Mouse (Mus musculus) midbrain, postnatal 0 days (tissue): ENCODE data around the gene 6030452D12Rik. TPM values are rescaled to one million over a fixed set of nuclear protein-coding genes. Genes with fewer than 3 reads are reported as not detected.

Experiments used
- ATAC-seq: fragments of 200-750 bp; cut with Nextera tagmentation; 2 replicates; pipeline ENCODE4 v1.8.0; 2017; ENCODE audit warnings: moderate number of reproducible peaks, mild to moderate bottlenecking, moderate TSS enrichment, moderate library complexity; ENCODE audit not compliant: low FRiP score
- DNase-seq: peaks from one replicate; pipeline ENCODE4 v3.0.0-alpha.2; 2015; ENCODE audit warnings: low spot score
- H3K27ac ChIP-seq: fragments of 300-500 bp; sonication (generic); 2 replicates; pipeline ENCODE4 v1.5.1; 2014; ENCODE audit warnings: low read depth, mild to moderate bottlenecking, low read length, mixed read lengths
- H3K27me3 ChIP-seq: fragments of 300-500 bp; sonication (generic); 2 replicates; pipeline ENCODE4 v1.6.1; 2014; ENCODE audit warnings: low read length, control low read depth, mixed read lengths; ENCODE audit not compliant: insufficient read depth
- H3K36me3 ChIP-seq: fragments of 300-500 bp; sonication (generic); 2 replicates; pipeline ENCODE4 v1.6.1; 2014; ENCODE audit warnings: low read length, control low read depth, mixed read lengths; ENCODE audit not compliant: insufficient read depth
- H3K4me1 ChIP-seq: fragments of 300-500 bp; sonication (generic); 2 replicates; pipeline ENCODE4 v1.6.1; 2014; ENCODE audit warnings: mild to moderate bottlenecking, control low read depth, antibody characterized with exemption, low read length, mixed read lengths; ENCODE audit not compliant: insufficient read depth
- H3K4me2 ChIP-seq: fragments of 300-500 bp; sonication (generic); 2 replicates; pipeline ENCODE4 v1.6.1; 2014; ENCODE audit warnings: low read depth, mild to moderate bottlenecking, low read length, mixed read lengths; ENCODE audit not compliant: poor library complexity, severe bottlenecking
- H3K4me3 ChIP-seq: fragments of 300-500 bp; sonication (generic); 2 replicates; pipeline ENCODE4 v1.5.1; 2014; ENCODE audit warnings: low read depth, mild to moderate bottlenecking, low read length, moderate library complexity
- H3K9ac ChIP-seq: fragments of 300-500 bp; sonication (generic); replicated peaks from 2 replicates; pipeline ENCODE4 v1.6.1; 2014; ENCODE audit warnings: mild to moderate bottlenecking, low read length, moderate library complexity, mixed read lengths; ENCODE audit not compliant: poor library complexity, severe bottlenecking
- H3K9me3 ChIP-seq: fragments of 300-500 bp; sonication (generic); 2 replicates; pipeline ENCODE4 v1.6.1; 2016; ENCODE audit warnings: low read length, control low read depth
- CTCF ChIP-seq: IDR thresholded peaks from 2 replicates; pipeline ENCODE4 v1.5.1; 2016; ENCODE audit warnings: antibody characterized with exemption, mild to moderate bottlenecking
- WGBS: fragments of 180-500 bp; shearing (Covaris S2); extraction: QIAGEN DNeasy Blood & Tissue Kit; methylation state at CpG from one replicate; pipeline ENCODE4 v1.1.7; 2014; 5-methylcytosine and 5-hydroxymethylcytosine counted together
- polyA plus RNA-seq: library from polyadenylated mRNA; unstranded; fragments of >200 nt; fragmentation: Nextera tagmentation; extraction: Ambion mirVana; gene quantifications from 2 replicates; pipeline ENCODE4 v1.2.1, GENCODE M21; 2015
- total RNA-seq: library from RNA; depleted of rRNA; stranded (reverse); fragments of >200 nt; gene quantifications from 2 replicates; pipeline ENCODE4 v1.2.3, GENCODE M21; 2014; rRNA removed

6030452D12Rik gene
- total and polyA plus RNA-seq, 2 experiments from 2014 or later: not detected

DNA sequence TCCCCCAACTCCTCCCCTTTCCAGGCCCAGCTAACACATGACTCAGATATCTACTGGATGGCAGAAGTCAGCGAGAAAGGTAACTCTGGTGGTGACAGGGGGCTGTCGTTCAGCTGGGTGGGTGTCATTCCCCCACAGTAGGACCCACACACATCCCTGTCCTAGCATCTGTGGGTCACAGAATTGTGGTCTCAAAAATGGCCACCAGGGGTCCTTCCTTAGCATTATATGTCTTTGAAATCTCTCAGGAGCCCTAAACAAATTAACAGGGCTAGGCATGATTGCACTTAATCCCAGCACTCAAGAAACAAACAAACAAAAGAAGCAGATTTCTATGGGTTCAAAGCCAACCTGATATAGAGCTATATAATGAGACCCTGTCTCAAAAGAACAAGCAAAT is 44.8 kb downstream of the 6030452D12Rik start:
- ATAC-seq: no peak
- no peak overlapping the region for H3K9ac ChIP-seq
- no peaks in the 10 kb centered on the region for H3K4me1 ChIP-seq
- no peaks in the 10 kb centered on the region for H3K27me3 ChIP-seq
- DNase-seq: no peak
- no peaks in the 10 kb centered on the region for H3K36me3 ChIP-seq
- no peak overlapping the region for H3K4me3 ChIP-seq
- WGBS: 85% methylated on average over 2 of the region's 2 CpGs
- H3K9me3 ChIP-seq: no peaks in the 10 kb centered on the region
- H3K27ac ChIP-seq: no peak overlapping the region
- no peak overlapping the region for H3K4me2 ChIP-seq
- TF ChIP-seq CTCF: no peak

- ATAC-seq: no peak
- TF ChIP-seq CTCF: no peak
Measured at GRCm38 (mm10) chr8:106546746-106547145, 46.4 kb downstream of the 6030452D12Rik start.

GRCm38 (mm10) chr8:106548366-106548936 is 48.1 kb downstream of the 6030452D12Rik start:
- 87% methylated on average over 10 of the region's 10 CpGs for WGBS
- no peaks in the 10 kb centered on the region for H3K27me3 ChIP-seq
- no peak overlapping the region for H3K27ac ChIP-seq
- ATAC-seq: no peak
- no peak for DNase-seq
- H3K36me3 ChIP-seq: no peaks in the 10 kb centered on the region
- H3K4me1 ChIP-seq: no peaks in the 10 kb centered on the region
- TF ChIP-seq CTCF: no peak
- H3K9me3 ChIP-seq: no peaks in the 10 kb centered on the region
- no peak overlapping the region for H3K4me2 ChIP-seq
- no peak overlapping the region for H3K9ac ChIP-seq
- H3K4me3 ChIP-seq: no peak overlapping the region

More at GRCm38 (mm10) chr8:106546746-106547145, 46.4 kb downstream of the 6030452D12Rik start:
- Histone ChIP-seq H3K27me3 (no peaks in the 10 kb centered on the region), H3K27ac (no peak overlapping the region), H3K9ac (no peak overlapping the region), H3K9me3 (no peaks in the 10 kb centered on the region), H3K36me3 (no peaks in the 10 kb centered on the region), H3K4me2 (no peak overlapping the region), H3K4me3 (no peak overlapping the region), H3K4me1 (no peaks in the 10 kb centered on the region)
- WGBS: 92% methylated on average over 7 of the region's 7 CpGs
- no peak for DNase-seq

DNA sequence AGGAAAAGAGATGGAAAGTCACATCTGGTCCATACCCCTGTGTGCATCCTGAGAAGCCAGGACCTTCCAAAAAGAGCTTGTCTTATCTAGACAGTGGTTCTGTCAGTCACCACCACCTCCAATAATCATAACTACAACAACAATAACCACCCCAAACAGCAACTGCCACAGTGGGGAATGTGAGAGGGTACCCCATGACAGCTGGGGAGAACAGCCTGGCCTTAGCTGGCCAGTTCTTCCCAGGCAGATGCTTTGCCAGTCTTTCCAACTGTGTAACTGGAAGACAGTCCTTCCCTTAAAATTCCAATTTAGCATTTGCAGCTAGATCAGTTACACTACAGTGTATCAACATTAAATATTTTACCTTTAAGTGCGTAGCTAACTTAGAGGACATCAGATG is 50.6 kb downstream of the 6030452D12Rik start:
- ATAC-seq: no peak
- TF ChIP-seq CTCF: no peak
- 97% methylated on average over 1 of the region's 1 CpGs for WGBS
- no peak overlapping the region for H3K9ac ChIP-seq
- H3K27me3 ChIP-seq: no peaks in the 10 kb centered on the region
- H3K4me1 ChIP-seq: no peaks in the 10 kb centered on the region
- H3K4me2 ChIP-seq: no peak overlapping the region
- no peak overlapping the region for H3K27ac ChIP-seq
- no peak for DNase-seq
- H3K9me3 ChIP-seq: no peaks in the 10 kb centered on the region
- H3K36me3 ChIP-seq: no peaks in the 10 kb centered on the region
- H3K4me3 ChIP-seq: no peak overlapping the region

- H3K9ac ChIP-seq: no peak overlapping the region
- H3K4me2 ChIP-seq: no peak overlapping the region
- DNase-seq: no peak
- no peaks in the 10 kb centered on the region for H3K27me3 ChIP-seq
- ATAC-seq: no peak
- no peaks in the 10 kb centered on the region for H3K36me3 ChIP-seq
- TF ChIP-seq CTCF: no peak
- H3K4me3 ChIP-seq: no peak overlapping the region
- no peaks in the 10 kb centered on the region for H3K9me3 ChIP-seq
- H3K27ac ChIP-seq: no peak overlapping the region
- WGBS: 96% methylated on average over 5 of the region's 5 CpGs
- H3K4me1 ChIP-seq: no peaks in the 10 kb centered on the region
Measured at GRCm38 (mm10) chr8:106554011-106554410, 53.7 kb downstream of the 6030452D12Rik start.

GRCm38 (mm10) chr8:106556068-106556645 is 55.8 kb downstream of the 6030452D12Rik start:
- Histone ChIP-seq H3K4me1 (no peaks in the 10 kb centered on the region), H3K9ac (no peak overlapping the region), H3K27ac (no peak overlapping the region), H3K9me3 (no peaks in the 10 kb centered on the region), H3K36me3 (no peaks in the 10 kb centered on the region), H3K4me3 (no peak overlapping the region), H3K4me2 (no peak overlapping the region), H3K27me3 (no peaks in the 10 kb centered on the region)
- WGBS: 88% methylated on average over 5 of the region's 7 CpGs
- TF ChIP-seq CTCF: no peak
- DNase-seq (no peak), ATAC-seq (no peak)

Other genes starting within 250 kb of the 6030452D12Rik start
- gene Smpd3, start 162.5 kb upstream of the 6030452D12Rik start, total RNA-seq: 111 and 114 TPM in 2 replicates
- 74.0 and 81.5 TPM in 2 replicates for gene Smpd3, start 162.5 kb upstream of the 6030452D12Rik start, polyA plus RNA-seq
- 28.6 and 30.4 TPM in 2 replicates for gene Zfp90, start 85.2 kb upstream of the 6030452D12Rik start, total RNA-seq
- gene Zfp90, start 85.2 kb upstream of the 6030452D12Rik start, polyA plus RNA-seq: 34.8 and 36.5 TPM in 2 replicates
- gene Cdh3, start 10.4 kb downstream of the 6030452D12Rik start, total RNA-seq: 1.3 and 4.3 TPM in 2 replicates
- gene Cdh3, start 10.4 kb downstream of the 6030452D12Rik start, polyA plus RNA-seq: 0.67 and 1.1 TPM in 2 replicates
- gene Gm10073, start 72.9 kb downstream of the 6030452D12Rik start, total RNA-seq: 26.8 and 46.4 TPM in 2 replicates
- gene Gm10073, start 72.9 kb downstream of the 6030452D12Rik start, polyA plus RNA-seq: 4.9 and 6.0 TPM in 2 replicates
- 7.9 and 8.8 TPM in 2 replicates for gene Cdh1, start 102.8 kb downstream of the 6030452D12Rik start, total RNA-seq
- gene Cdh1, start 102.8 kb downstream of the 6030452D12Rik start, polyA plus RNA-seq: 6.4 and 6.9 TPM in 2 replicates
- gene Tango6, start 182.5 kb downstream of the 6030452D12Rik start, total RNA-seq: 6.1 and 7.3 TPM in 2 replicates
- 3.0 and 3.1 TPM in 2 replicates for gene Tango6, start 182.5 kb downstream of the 6030452D12Rik start, polyA plus RNA-seq